Mouse (Mus musculus): ENCODE data around the gene Atxn7l2.
"Not testable (repeated sequence)": the region's sequence is repeated elsewhere in the genome, so short reads cannot be mapped to it uniquely, and the experiment has no call there.

Atxn7l2 gene

DNA sequence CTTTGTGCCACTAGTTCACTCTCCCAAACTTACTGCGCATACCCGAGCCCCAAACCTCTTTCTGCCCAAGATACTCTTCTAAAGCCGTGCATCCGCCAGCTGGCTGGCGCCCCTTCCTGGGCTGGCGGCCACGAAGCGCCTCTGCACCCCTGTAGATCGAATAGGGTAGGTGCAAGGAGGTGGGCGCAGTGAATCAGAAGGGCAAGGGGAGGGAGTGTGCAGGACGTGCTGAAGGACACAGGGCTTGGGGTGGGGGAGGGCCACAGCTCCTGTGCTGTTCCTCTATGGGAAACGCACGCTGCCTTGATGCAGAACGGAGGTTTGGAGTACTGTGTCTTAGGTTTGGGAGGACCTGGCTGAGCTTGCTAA, at the start of gene Atxn7l2:
TSS of gene Atxn7l2 (minus strand) at position 164 of the 369 bp plus-strand sequence.
- in situ Hi-C loops (cut with MboI, MseI): no loop called here

DNA sequence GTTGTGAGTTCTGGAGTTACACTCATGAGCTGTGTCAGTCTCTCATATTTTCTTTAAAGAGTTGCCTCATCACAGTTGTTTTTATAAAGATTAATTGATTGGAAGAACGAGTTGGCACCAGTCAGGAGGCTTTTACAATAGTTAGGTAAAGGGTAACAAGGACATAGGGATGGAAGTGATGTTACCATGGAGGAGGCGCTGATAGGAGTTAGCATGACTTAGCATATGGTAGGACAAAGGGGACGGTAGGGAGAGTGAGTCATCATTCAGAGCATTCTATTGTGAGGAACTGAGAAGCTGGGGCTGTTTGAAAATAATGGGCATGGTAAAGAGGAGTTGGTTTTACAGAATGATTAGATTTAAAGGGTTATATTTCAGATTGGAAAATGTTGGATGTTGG, 48.6 kb upstream of the Atxn7l2 start:
- in situ Hi-C loops (cut with MboI, MseI): no loop called here

DNA sequence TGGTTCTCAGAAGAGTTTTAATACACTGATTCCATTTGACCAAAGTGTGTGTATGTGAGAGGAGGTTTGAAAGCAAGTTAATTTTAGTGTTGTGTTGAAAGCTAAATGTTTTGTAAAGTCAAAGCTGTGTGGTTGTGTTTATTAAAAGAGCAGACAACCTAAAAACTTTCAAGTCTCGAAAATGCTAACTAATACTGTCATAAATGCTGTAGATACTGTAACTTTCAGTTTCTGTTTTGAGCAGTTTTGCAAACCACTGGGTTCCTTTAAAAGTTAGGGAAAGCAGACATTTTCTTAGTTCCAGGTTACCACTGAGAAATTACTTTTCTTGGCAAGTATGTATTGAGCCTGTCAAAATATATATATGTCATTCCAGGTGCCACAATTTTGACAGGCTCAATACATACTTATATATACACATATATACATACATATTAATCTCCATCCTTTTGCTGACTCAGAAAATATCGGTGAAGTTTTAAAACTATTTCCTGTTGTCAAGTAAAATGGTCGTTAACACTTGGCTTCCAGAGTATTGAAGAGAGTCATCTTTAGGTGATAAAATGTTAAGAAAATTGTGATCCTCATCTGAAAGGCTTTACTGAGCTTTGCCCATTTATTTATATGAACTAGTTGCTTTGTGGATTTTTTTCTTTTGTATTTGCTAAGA, 47.2 kb upstream of the Atxn7l2 start:
- in situ Hi-C loops (cut with MboI, MseI): no loop called here

DNA sequence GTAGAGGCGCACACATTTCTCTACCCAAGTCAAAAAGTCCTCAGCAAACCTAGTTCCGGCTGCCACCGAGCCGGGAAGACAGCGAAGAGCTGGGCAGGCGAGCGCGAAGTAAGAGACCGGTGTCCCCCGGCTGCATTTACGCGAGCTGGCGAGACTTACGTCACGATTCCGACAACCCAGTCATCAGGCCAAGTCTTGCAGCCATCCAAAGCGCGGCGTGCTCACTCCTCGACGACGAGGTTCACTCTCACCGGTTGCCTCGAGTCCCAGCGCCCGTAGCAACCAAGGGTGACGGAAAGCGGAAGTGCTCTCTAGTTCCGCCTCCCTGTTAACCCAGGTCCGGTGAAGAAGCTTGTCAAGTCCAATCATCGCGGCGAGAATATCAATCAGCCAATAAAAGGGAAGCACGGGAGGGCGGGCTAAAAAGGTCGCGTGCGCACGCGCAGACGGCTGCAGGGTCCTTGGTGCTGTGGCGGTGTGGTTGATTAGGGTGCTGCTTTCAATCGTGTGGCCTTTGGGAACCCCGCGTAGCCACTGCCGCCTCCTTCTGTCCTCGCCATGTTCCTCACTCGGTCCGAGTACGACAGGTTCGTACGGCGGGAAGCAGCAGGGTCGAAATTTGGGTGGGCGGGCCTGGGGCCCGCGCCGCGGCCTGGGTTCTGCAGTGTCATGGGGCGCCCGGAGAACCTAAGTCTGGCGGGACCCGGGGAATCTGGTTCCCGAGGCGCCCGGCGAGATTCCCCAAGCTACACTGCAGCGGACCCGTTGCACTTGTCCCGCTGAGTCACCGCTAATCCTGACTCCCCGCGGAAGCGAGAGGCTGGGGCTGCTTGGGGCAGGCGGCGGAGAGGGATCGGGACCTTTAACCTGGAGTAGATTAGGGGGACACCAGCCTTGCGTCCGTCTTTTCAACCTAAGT, 46.2 kb upstream of the Atxn7l2 start, which contains the start of gene Psma5:
TSS of gene Psma5 (plus strand) at position 208 of the 919 bp plus-strand sequence.
- in situ Hi-C loops (cut with MboI, MseI): no loop called here

DNA sequence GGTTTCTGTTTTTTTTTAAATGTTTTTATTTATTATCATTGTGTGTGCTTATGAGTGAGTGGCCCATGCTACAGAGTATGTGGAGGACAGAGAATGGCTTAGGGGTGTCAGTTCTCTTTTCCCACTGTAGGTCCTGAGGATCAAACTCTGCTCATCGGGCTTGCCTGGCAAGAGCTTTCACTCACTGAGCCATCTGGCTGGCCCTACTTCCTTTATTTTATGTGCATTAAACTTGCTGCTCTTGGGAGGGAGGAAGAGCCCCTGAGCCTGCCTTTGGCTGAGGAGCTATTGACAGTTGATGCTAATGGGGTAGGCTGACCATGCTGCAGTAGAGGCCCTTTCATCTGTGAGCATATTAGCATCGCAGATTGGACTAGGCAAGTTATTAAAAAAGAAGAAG, 36.1 kb upstream of the Atxn7l2 start:
- in situ Hi-C loops (cut with MboI, MseI): no loop called here

DNA sequence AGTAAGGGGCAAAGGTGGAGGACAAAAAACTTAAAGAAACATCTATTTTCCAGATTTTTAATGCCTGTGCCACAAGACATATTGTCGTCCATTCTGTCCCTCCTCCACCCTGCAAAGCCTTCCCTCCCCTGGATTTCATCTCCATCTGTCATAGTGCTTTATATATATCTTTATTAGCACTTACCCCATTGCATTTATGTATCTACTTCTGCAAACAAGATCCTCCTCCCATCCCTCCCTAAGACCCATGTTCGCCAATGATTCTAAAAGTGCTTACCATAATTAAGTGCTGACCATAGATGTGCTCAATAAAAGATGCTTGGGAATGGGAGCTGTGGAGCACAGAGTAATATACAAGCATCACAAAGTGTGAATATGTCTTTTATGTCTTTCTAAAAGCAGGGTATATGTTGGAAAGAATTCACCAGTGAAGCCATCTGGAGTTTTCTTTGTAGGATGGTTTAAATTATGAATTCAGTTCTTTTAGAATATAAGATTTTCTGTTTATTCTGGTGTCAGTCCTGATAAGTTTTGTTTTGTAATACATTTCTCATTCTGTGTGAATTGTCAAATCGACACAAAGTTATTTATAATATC, 30.6 kb upstream of the Atxn7l2 start:
- in situ Hi-C loops (cut with MboI, MseI): no loop called here

DNA sequence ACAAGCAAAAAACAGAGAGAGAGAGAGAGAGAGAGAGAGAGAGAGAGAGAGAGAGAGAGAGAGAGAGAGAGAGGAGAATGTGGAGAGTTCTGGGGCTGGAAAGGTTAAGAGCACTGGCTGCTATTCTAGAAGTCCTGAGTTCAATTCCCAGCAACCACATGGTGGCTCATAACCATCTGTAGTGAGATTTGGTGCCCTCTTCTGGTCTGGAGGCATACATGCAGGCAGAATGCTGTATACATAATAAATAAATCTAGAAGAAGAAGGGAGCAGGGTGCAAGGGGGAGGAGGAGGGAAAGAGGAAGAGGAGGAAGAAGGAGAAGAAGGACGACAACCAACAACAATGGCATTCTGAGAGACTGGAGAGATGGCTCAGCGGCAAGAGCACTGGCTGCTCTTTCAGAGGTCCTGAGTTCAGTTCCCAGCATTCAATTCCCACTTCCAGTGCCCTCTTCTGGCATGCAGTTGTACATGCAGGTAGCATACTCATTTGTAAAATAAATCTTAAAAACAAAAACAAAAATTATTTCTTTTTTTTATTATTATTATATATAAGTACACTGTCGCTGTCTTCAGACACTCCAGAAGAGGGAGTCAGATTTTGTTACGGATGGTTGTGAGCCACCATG, 26.9 kb upstream of the Atxn7l2 start:
- in situ Hi-C loops (cut with MboI, MseI): not testable (repeated sequence)

DNA sequence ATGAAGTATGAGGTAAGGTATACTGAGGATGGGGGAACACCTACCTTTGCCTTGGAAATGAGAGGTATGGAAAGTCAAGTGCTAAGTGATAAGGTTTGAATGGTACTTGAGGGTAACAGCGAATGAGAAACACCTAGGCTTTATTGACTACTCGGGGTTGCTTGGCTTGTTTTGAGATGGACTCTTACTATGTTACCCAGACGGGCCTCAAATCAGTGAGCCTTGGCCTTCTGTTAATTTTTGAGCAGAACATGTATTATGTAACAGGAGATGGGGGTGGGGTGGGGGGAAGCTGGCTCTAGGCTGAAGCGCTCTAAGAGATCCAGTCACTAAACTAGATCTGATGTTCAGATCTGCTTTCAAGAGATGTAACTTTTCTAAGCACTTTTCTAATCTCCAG, 20.9 kb upstream of the Atxn7l2 start:
- in situ Hi-C loops (cut with MboI, MseI): loop anchor here (5.0 kb wide), 1 partner anchor 64 kb away; no protein-coding TSS in a partner anchor

DNA sequence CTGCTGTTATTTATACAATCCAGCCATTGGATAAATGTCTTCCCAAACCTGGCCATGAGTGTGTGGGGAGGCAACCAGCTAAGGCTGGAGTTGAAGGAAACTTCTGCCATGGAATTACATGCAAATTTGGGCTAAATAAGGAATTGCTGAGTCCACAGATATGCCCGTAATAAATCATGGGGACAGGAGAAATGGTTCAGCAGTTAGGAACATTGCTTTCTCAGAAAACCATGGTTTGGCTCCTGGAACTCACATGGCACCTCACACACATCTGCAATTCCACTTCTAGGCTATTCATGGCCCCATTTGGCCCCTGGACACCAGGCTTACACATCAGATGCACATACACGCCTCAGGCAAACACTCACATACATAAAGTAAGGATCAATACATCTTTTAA, 16.8 kb upstream of the Atxn7l2 start:
- in situ Hi-C loops (cut with MboI, MseI): no loop called here

DNA sequence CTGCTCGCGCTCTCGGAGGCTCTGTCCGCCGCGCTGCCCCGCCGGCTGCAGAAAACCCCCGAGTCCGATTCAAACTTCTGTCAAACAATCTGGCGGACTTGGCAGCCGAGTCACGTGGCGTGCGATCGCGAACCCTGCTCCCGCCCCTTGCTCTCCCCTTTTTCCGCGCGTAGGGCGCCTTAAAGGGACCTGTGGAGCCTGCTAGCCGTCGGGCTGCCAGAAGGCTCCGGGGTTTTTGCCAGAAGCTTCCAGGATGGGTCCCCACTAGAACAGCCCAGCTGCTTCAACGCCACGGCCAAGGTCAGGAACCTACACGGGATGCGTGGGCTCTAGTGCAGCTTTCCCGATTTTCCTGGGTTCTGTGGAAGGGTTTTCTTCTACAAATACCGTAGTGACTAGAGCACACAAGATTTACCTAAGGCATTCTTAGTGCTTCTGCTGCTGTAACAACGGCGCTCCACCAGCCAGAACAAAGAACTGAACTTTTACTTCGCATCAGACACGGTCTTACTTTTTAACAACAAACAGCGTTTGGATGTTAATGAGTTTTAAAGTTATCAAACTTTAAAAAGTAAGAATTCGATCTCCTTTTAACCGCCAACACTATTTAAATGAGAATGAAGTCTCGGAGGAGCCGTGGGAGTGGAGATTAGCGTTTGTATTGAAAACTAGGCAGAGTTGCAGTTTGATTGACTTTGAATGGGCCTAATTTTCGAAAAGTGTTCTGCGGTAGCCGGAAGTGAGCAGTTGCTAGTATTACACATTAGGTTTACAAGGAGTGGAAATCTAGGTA, 16.0 kb upstream of the Atxn7l2 start, which contains the start of gene Sypl2:
TSS of gene Sypl2 (minus strand) at position 91 of the 793 bp plus-strand sequence.
- in situ Hi-C loops (cut with MboI, MseI): no loop called here

DNA sequence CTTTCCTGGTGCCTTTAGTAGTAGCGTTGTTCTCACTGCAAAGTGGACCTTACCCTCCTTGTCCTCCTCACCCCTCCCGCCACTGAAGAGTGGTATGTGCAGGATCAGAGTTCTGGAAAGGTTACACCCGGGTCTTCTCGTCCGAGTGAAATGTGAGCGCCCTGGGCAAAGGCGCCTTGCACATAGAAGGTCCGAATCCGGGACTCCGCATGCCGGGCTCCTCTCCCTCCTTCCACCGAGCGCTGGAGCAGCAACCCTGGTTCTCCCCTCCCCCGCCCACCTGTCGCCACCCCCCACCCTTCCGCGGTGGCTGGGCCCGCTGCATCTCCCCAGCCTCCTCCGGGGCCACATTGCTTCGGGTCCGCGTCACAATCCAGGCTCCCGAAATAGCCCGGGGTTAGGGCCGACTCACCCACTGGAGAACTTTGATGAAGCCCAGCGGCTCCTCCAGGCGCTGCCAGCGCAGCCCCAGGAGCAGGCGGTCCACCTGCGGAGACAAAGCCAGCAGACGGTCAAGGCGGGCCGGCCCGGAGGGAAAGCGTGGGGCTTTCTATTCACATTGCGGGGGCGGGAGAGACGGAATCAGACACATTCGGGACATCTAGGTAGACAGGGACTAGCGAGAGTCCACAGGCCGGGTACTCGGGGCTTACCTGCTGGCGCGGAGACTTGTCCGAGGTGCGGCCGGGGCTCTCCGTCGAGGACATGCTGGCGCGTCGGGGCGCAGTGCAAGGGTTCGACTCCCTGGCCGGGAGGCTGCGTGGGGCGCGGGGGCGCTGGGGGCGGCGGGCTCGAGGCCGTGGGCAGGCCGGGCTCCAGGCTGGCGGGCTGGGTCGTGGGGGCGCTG, 15.2 kb upstream of the Atxn7l2 start:
- in situ Hi-C loops (cut with MboI, MseI): no loop called here

DNA sequence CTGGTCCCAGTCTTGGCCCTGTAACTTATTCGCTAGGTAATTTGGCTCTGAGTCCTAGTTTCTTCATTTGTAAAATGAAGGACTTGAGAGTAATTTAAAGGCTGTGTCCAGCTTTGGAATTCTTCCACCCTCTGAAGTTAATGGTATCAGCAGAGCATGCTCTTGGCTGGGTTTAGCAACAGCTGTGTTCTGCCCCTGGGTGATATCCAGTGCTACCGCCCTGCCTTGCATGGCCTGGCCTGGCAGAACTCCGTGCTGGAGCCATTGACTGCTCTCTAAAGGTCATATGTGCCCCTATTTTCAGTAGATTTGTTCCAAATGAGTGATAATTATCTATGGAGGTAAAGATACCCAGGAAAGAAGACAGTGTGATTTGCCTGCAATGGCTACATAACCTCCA, 9.9 kb upstream of the Atxn7l2 start:
- in situ Hi-C loops (cut with MboI, MseI): no loop called here

DNA sequence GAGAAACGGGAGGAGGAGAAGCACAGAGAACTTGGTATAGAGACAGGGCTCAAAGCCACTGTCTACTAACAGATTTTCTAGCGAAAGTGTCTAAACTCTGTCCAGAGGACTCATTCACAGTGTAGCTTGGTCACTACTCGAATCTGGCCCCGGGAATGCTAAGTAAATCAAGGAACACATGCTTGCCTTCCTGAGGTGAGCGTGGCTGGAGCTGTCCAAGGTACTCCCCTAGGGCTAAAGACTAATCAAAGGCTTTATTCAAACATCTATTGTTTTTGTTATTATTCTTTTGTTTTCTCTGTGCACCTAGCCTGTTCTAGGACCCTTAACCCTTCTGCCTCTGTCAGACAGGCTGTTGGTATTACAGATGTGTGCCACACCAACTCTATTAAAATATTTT, 4.0 kb upstream of the Atxn7l2 start:
- in situ Hi-C loops (cut with MboI, MseI): no loop called here

DNA sequence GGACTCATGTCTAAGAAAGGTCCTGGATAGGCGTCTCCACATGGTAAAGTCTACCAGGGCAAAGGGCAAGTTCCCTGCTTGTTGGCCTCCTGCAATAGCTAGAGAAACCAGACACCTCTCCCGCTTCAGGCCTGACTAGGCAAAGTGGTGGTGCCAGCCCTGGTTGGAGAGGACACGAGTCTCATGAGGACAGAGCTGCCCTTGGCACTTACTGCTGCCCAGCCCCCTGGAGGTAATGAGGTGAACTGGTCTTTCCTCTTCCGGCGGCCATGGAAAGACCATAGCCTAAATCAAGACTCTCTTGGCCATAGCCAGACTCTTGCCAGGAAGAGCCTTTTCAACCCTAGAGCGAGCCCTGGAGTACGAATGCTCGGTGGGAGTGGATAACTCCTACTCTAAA, 1.7 kb upstream of the Atxn7l2 start:
- in situ Hi-C loops (cut with MboI, MseI): no loop called here

DNA sequence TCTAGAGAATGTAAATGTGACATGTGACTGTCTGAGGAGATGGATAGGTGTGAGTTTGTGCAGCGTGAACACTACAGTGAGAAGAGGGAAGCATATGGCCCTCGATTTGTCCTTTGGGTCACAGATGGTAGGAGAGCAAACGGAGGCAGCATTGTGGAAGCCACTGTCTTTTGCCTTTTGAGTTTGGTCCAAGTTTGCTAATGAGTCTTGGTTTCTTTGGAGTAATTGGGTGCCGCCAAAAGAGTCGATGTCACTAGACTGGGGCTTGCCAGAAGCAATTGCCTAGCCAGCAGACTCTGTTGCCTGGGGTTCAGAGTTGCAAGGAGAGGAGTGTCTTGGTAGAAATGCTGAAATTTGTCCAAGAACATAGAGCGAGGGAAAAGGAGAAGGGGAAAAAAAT, 1.1 kb upstream of the Atxn7l2 start:
- in situ Hi-C loops (cut with MboI, MseI): no loop called here

DNA sequence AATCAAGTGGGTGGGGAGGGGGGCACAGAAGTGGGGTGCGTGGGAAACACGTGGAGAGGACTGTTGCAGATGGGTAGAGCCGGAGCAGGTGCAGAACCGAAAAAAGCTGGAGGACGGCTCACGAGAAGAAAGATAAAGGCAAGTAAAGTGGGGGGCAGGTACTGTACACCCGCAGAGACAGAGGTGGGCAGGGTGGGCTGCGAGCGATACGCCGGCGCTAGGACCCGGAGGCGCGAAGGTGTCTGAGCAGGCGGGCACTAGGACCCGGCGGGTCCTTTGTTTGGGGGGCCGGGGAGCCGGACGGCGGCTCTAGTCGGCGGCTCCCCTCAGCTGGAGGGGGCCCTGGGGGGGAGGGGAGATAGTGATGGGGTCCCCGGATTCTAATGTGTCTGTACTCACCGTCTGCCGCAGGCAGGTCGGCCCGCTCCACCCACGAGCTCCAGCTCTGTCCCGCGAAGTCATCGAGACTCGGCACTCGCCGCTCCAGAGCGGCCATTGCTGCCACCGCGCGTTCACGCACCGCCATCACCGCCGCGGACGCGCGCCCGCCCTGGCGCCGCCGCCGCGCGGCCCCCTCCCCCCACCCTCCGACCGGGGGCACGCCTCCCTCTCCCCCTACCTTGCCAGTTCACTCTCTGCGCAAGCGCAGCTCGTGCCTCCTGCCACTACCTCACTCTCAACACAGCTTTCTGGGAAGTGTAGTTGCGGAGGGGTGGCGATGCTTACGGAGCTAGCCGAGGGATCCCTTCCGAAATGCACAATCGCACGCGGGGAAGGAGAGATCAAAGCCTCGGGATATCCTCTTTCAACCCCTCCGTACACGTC, 576 bp downstream of the Atxn7l2 start:
- in situ Hi-C loops (cut with MboI, MseI): no loop called here

DNA sequence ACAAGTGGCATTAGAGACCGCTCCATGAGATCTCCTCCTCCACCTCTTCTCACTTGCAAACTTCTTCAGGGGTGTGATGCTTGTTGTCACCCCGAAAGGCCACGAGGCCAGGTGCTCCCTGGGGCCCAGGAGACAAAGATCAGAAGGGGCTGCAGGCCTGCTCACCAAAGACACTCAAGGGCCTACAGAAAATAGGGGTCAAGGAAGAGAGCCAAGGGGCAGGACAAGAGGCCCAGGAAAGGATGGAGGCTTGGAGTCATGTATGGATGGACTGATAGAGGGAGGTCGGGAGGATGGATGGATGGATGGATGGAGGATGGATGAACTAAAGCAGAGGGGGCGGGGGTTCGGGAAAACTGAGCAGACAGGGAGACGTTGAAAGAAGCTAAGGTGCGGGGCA, 1.2 kb downstream of the Atxn7l2 start:
- in situ Hi-C loops (cut with MboI, MseI): no loop called here

DNA sequence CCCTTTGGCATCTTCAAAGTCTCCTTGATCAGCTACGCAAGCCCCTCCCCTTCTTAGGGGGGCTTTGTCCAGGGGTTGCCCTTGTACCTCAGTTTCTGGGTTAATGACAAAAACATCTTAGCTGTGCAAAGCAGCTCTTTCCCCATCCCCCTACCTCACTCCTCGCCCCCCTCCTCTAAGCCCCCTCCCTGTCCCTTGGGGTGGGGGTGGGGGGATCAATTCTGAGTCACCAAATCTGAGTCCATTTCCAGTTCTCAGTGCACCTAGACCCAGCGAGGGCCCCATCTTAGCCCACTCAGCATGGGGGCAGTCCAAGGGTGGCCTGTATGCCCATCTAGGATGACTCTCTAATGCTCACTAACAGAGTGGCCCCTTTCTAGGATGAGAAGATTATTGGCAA, 1.7 kb downstream of the Atxn7l2 start:
- in situ Hi-C loops (cut with MboI, MseI): no loop called here

DNA sequence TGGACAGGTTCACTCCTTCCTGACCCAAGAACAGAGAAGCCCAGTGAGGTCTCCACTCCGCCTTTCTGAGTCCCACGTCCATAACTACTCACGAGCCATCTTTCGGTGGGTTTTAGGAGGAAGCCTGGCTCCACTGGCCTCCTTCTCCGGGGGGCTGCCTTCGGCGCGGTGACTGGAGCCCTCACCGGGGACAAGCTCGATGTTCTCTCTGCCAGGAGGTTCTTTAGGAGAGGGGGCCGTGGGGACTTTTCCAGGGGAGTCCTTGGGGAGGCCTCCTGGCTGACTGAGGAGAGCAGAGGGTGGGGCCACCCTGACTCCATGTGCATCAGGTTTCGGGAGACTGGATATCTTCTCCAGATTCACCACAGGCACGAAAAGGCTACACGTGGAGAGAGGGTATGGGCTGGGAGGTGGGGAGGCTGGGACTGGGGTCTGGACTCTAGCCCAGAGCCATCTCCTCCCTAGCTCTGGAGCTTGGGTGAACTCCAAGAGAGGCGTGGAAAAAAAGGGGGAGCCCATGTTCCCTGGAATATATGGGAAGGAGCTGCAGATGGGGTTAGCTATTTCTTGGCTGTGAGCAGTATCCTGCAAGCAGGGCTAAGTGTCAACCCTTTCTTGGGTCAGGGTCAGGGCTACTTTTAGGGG, 3.9 kb downstream of the Atxn7l2 start:
- in situ Hi-C loops (cut with MboI, MseI): no loop called here
